8 mouse cellular contexts compared by ENCODE assay signal in the genomic region with DNA sequence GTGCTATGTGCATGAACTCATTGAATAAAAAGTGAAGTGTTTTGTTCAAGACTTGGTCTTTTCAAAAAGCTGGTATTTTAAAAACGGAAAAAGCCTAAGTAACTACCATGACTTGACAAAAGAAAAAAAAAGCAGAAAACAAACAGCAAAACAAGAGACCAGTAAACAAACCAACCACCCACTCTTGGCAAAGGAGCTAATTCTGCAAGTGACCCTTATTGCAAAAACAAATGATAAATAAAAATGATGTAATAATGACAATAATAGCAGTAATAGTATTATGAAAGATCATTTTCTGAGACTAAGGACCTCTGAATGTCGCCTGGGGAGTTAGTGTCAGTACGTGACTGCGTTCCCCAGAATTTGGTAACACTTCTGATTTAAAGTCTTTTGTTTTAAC. TPM values are rescaled to one million over a fixed set of nuclear protein-coding genes. Genes with fewer than 3 reads are reported as not detected.
DNase-seq lines count a peak whose midpoint lies in the region; ATAC-seq and TF ChIP-seq lines count a peak whose summit lies in the region.

No protein-coding gene starts in this region.

- H3K4me1 ChIP-seq in cerebellum, adult 2 months (ENCODE audit: control insufficient read depth, insufficient read depth, low read length) = no peaks in the 10 kb centered on the region
- H3K4me1 ChIP-seq in testis, adult 2 months (ENCODE audit: control insufficient read depth, insufficient read depth, low read length) = no peaks in the 10 kb centered on the region
- H3K4me1 ChIP-seq in limb, embryonic 14.5 days (ENCODE audit: control insufficient read depth, insufficient read depth, low read length) = 0 out of 2 replicates have a peak, but pooled peaks cover 6% of the 10 kb centered on the region

- no peak for TF ChIP-seq CTCF in cerebellum, adult 2 months (IDR thresholded peaks at IDR 0.05; ENCODE audit: borderline replicate concordance, insufficient read depth, low read depth, low read length)
- TF ChIP-seq CTCF in testis, adult 2 months (IDR thresholded peaks at IDR 0.05; ENCODE audit: control insufficient read depth, insufficient read depth, insufficient replicate concordance, low read depth, low read length) = no peak

- no peaks in the 10 kb centered on the region for H3K36me3 ChIP-seq in testis, adult 2 months (ENCODE audit: control insufficient read depth, insufficient read depth, low read length)
- H3K36me3 ChIP-seq in limb, embryonic 14.5 days (ENCODE audit: control insufficient read depth, insufficient read depth, low read length) = peaks cover 1% of the 10 kb centered on the region; the same call in 1 of the 2 replicates
- peaks cover 1% of the 10 kb centered on the region; the same call in 1 of the 2 replicates for H3K36me3 ChIP-seq in splenic B cell, adult 2 months (ENCODE audit: control insufficient read depth, insufficient read depth, low read length, poor library complexity, severe bottlenecking)

- peak overlapping the region; percentile 27; the same call in 1 of the 2 replicates for H3K27ac ChIP-seq in cerebellum, adult 2 months (ENCODE audit: insufficient read depth, low read length)
- no peak overlapping the region for H3K27ac ChIP-seq in testis, adult 2 months (ENCODE audit: control insufficient read depth, insufficient read depth, low read depth, low read length)
- peak overlapping the region; percentile 99; the same call in 1 of the 2 replicates for H3K27ac ChIP-seq in limb, embryonic 14.5 days (replicated peaks; ENCODE audit: low read depth, low read length)

- H3K9ac ChIP-seq in limb, embryonic 14.5 days (ENCODE audit: low read depth, low read length, severe bottlenecking) = peak overlapping the region; percentile 99

- no peak for TF ChIP-seq POLR2A in cerebellum, adult 2 months (IDR thresholded peaks at IDR 0.05; ENCODE audit: borderline replicate concordance, insufficient read depth, low read length)
- no peak for TF ChIP-seq POLR2A in testis, adult 2 months (IDR thresholded peaks at IDR 0.05; ENCODE audit: control insufficient read depth, low read depth, low read length)
- TF ChIP-seq POLR2A in limb, embryonic 14.5 days (IDR thresholded peaks at IDR 0.05; ENCODE audit: borderline replicate concordance, extremely low read depth, insufficient read depth, insufficient read length) = no peak

- peak overlapping the region; percentile 41 for H3K4me2 ChIP-seq in limb, embryonic 14.5 days (replicated peaks; ENCODE audit: low read depth, low read length, severe bottlenecking)

- DNase-seq in cerebellum, adult 2 months = no peak
- DNase-seq in cerebellum, postnatal 4 days (ENCODE audit: low spot score in 2 of 2) = no peak
- DNase-seq in testis, postnatal 14 days (ENCODE audit: low spot score) = no peak
- peak; percentile 5 for DNase-seq in limb, embryonic 14.5 days (ENCODE audit: low spot score)
- peak; percentile 12 for DNase-seq in splenic B cell, adult 2 months (ENCODE audit: low read depth, low spot score)
- no peak for DNase-seq in yolk sac, embryonic 10.5 days (ENCODE audit: low spot score)
- no peak for DNase-seq in spleen, postnatal 14 days (ENCODE audit: low spot score in 2 of 2)

- ATAC-seq in limb, embryonic 14.5 days (ENCODE audit: low FRiP score, low read depth) = peak; percentile 8; the same call in 1 of the 2 replicates

- 6% methylated on average over 4 of the region's 4 CpGs for WGBS in cerebellum, adult 2 months
- 10% methylated on average over 4 of the region's 4 CpGs for WGBS in limb, embryonic 14.5 days

- H3K27me3 ChIP-seq in cerebellum, adult 2 months (ENCODE audit: control insufficient read depth, insufficient read depth, low read length) = no peaks in the 10 kb centered on the region
- no peaks in the 10 kb centered on the region for H3K27me3 ChIP-seq in testis, adult 2 months (ENCODE audit: control insufficient read depth, insufficient read depth, low read length)
- no peaks in the 10 kb centered on the region for H3K27me3 ChIP-seq in limb, embryonic 14.5 days (ENCODE audit: control insufficient read depth, insufficient read depth, low read length)
- H3K27me3 ChIP-seq in splenic B cell, adult 2 months (ENCODE audit: control insufficient read depth, insufficient read depth, low read length, poor library complexity, severe bottlenecking) = no peaks in the 10 kb centered on the region

- H3K9me3 ChIP-seq in limb, embryonic 14.5 days (ENCODE audit: control insufficient read depth, low read length) = no peaks in the 10 kb centered on the region

- H3K4me3 ChIP-seq in cerebellum, adult 2 months (replicated peaks; ENCODE audit: insufficient read depth, low read depth, low read length) = peak overlapping the region; percentile 60
- peak overlapping the region; percentile 99; the same call in 1 of the 2 replicates for H3K4me3 ChIP-seq in testis, adult 2 months (ENCODE audit: control insufficient read depth, low read depth, low read length)
- peak overlapping the region; percentile 92 for H3K4me3 ChIP-seq in limb, embryonic 14.5 days (replicated peaks; ENCODE audit: low read length)

RNA-seq across cellular contexts. Expression of a gene that starts 0.5 kb away (rescaled TPM):
- polyA plus RNA-seq in cerebellum, adult 2 months (2012; rRNA removed) = 135 and 143 TPM in 2 replicates
- 21.7 and 24.6 TPM in 2 replicates for polyA plus RNA-seq in testis, adult 2 months (2012; rRNA removed)
- polyA plus RNA-seq in limb, embryonic 14.5 days (2012; rRNA removed) = 140 and 145 TPM in 2 replicates
- 56.3 and 58.1 TPM in 2 replicates for polyA plus RNA-seq in limb, embryonic 14.5 days (2014; fragmentation: Nextera tagmentation; extraction: Ambion mirVana)

RNA-seq across cellular contexts. Expression of a gene that starts 15.0 kb away (rescaled TPM):
- polyA plus RNA-seq in cerebellum, adult 2 months (2012; rRNA removed) = 43.6 and 43.8 TPM in 2 replicates
- polyA plus RNA-seq in testis, adult 2 months (2012; rRNA removed) = 13.5 and 16.1 TPM in 2 replicates
- 43.8 and 44.0 TPM in 2 replicates for polyA plus RNA-seq in limb, embryonic 14.5 days (2012; rRNA removed)
- 94.1 and 98.4 TPM in 2 replicates for polyA plus RNA-seq in limb, embryonic 14.5 days (2014; fragmentation: Nextera tagmentation; extraction: Ambion mirVana)

RNA-seq across cellular contexts. Expression of a gene that starts 15.7 kb away (rescaled TPM):
- polyA plus RNA-seq in cerebellum, adult 2 months (2012; rRNA removed) = 1.3 TPM in 2 replicates
- polyA plus RNA-seq in testis, adult 2 months (2012; rRNA removed) = 68.5 and 74.4 TPM in 2 replicates
- polyA plus RNA-seq in limb, embryonic 14.5 days (2012; rRNA removed) = 0.51 and 0.80 TPM in 2 replicates
- polyA plus RNA-seq in limb, embryonic 14.5 days (2014; fragmentation: Nextera tagmentation; extraction: Ambion mirVana) = 0.77 and 0.97 TPM in 2 replicates

RNA-seq across cellular contexts. Expression of a gene that starts 33.7 kb away (rescaled TPM):
- 29.0 and 33.5 TPM in 2 replicates for polyA plus RNA-seq in cerebellum, adult 2 months (2012; rRNA removed)
- 1.5 and 1.7 TPM in 2 replicates for polyA plus RNA-seq in testis, adult 2 months (2012; rRNA removed)
- 13.3 and 18.6 TPM in 2 replicates for polyA plus RNA-seq in limb, embryonic 14.5 days (2012; rRNA removed)
- polyA plus RNA-seq in limb, embryonic 14.5 days (2014; fragmentation: Nextera tagmentation; extraction: Ambion mirVana) = 32.4 and 34.1 TPM in 2 replicates

RNA-seq across cellular contexts. Expression of a gene that starts 34.4 kb away (rescaled TPM):
- 89.8 and 105 TPM in 2 replicates for polyA plus RNA-seq in cerebellum, adult 2 months (2012; rRNA removed)
- polyA plus RNA-seq in testis, adult 2 months (2012; rRNA removed) = 13.3 and 14.1 TPM in 2 replicates
- 4.6 and 5.3 TPM in 2 replicates for polyA plus RNA-seq in limb, embryonic 14.5 days (2012; rRNA removed)
- 6.2 and 7.3 TPM in 2 replicates for polyA plus RNA-seq in limb, embryonic 14.5 days (2014; fragmentation: Nextera tagmentation; extraction: Ambion mirVana)

Comparison
In these comparisons a context has a peak if more than half of its experiments do, and no peak if none do; other contexts are left out.
1. DNase-seq: peak in limb, embryonic 14.5 days (single experiment) and splenic B cell, adult 2 months (single experiment); none in cerebellum, adult 2 months (0 of 2), cerebellum, postnatal 4 days (0 of 2), testis, postnatal 14 days (single experiment), yolk sac, embryonic 10.5 days (single experiment) and spleen, postnatal 14 days (0 of 2).
2. RNA of a gene that starts 15.7 kb away (polyA plus RNA-seq): 68.5 to 74.4 TPM in testis, adult 2 months; 1.3 TPM in cerebellum, adult 2 months and 0.51 to 0.97 TPM in limb, embryonic 14.5 days; every median in the first group is over 10 times any median in the second.
3. Peak in every context shown above with its lines, with median percentiles within 50 percentile points of each other: H3K4me3 ChIP-seq.